Mouse (Mus musculus): ENCODE data around the gene Cyp11a1. TPM values are rescaled to one million over a fixed set of nuclear protein-coding genes. Genes with fewer than 3 reads are reported as not detected.

The Cyp11a1 gene
- total and polyA plus RNA-seq, 3 experiments: 0.06 to 0.29 TPM; not detected in 1

DNA sequence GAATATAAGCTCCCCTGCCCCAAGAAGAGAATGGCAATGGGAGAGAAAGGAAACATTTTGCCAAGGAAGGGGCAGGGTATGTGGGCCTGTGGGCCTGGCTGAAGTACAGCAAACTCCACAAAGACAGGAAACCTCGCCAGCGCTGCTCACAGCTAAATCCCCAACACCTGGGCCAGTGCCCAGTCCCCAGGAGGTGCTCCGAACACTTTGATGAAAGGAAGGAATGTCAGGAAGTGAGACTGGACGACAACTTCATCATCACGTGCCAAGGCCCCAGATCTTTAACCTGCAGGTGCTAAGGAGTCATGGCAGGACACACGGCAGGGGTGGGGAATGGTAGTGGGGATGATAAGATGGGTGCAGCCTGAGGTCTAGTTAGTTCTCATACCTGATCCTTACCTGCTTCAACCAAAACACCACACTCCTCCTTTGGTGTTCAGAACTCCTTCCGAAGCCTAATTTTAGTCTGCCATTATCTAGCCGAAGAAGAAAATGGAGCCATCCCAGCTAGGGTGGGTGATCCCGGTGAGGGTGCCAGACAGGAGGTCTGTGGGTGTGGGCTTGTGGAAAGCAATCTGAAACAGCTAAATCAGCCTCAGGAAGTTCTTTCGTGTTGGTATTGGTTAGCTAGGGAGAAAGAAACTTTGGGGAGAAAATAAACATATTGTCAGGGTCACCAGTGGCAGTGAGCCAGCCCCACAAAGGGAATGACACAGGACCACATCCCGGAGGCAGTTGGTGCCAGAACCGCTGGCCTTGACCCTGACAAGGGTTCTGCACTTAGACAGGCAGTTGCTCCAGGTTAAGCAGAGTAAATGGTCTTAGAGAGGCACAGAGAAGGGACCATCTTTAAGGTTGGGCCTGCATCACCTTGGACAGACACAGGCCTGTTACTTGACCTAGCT is 40.7 kb upstream of the Cyp11a1 start:
- Histone ChIP-seq H3K4me1 (ENCODE audit: control insufficient read depth, insufficient read depth, low read length) (peaks cover 49% of the 10 kb centered on the region), H3K79me2 (replicated peaks; ENCODE audit: control insufficient read depth, insufficient read depth, low read length) (no peaks in the 10 kb centered on the region), H3K27ac (peak overlapping the region; percentile 88), H3K9ac (ENCODE audit: low read depth, low read length) (no peak overlapping the region), H3K36me3 (ENCODE audit: control insufficient read depth, insufficient read depth, low read length) (peaks cover 7% of the 10 kb centered on the region), H3K27me3 (ENCODE audit: control insufficient read depth, insufficient read depth, low read length) (no peaks in the 10 kb centered on the region), H3K4me3 (no peak overlapping the region)
- intact Hi-C loops (cut with DNase I): no loop called here
- TF ChIP-seq POLR2A (IDR thresholded peaks at IDR 0.05; ENCODE audit: insufficient read depth, low read depth, low read length) (0 out of 2 replicates have a peak, but pooled peaks have one; percentile 4), CTCF (IDR thresholded peaks at IDR 0.05) (no peak), EP300 (IDR thresholded peaks at IDR 0.05; ENCODE audit: insufficient read depth, low read depth, low read length) (0 out of 2 replicates have a peak, but pooled peaks have one; percentile 20)
- 26% methylated on average over 12 of the region's 12 CpGs for WGBS
- DNase-seq: peak; percentile 57 to 65

DNA sequence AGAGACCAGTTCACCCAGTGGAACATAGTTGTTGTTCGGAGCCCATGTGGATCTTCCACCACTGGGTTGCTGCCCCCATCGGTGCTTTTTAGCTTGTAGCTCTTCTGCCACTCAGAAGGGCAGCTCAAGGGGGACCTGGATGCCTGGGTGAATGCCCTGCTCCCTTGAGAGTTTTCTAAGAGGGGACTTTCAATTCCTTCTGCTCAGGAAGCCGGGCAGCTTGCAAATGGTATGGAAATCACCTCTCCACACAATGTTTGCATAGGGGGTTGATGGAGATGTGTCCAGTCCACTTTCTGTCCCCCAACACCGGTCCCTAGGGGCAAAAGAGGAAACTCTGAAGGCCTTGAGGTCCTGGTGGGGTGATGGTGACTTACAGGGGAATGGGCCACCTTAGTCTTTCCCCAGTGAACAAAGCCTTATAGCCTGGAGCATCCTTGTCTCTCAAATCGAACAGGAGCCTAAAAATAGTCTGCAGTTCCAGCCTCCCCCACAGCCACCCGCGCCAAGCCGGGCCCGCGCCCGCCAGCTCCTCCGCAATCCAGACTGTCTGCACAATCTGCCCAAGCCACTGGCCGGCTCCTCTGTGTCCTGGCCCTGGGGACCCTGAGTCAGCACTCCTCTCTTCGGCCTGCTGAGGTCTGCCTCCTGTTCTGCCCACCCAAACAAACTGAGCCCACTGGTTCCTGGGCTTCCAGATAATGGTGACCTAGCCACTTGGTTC is 38.8 kb upstream of the Cyp11a1 start:
- 20% methylated on average over 14 of the region's 14 CpGs for WGBS
- Histone ChIP-seq H3K4me1 (ENCODE audit: control insufficient read depth, insufficient read depth, low read length) (peaks cover 63% of the 10 kb centered on the region), H3K9ac (ENCODE audit: low read depth, low read length) (no peak overlapping the region), H3K36me3 (ENCODE audit: control insufficient read depth, insufficient read depth, low read length) (peaks cover 2% of the 10 kb centered on the region; the same call in 1 of the 2 replicates), H3K4me3 (no peak overlapping the region), H3K27me3 (ENCODE audit: control insufficient read depth, insufficient read depth, low read length) (no peaks in the 10 kb centered on the region), H3K27ac (peak overlapping the region; percentile 88), H3K79me2 (replicated peaks; ENCODE audit: control insufficient read depth, insufficient read depth, low read length) (no peaks in the 10 kb centered on the region)
- intact Hi-C loops (cut with DNase I): loop anchor here (1.0 kb wide), 1 partner anchor 23 kb away; no protein-coding TSS in a partner anchor
- DNase-seq: peak; percentile 81 to 83
- TF ChIP-seq EP300 (IDR thresholded peaks at IDR 0.05; ENCODE audit: insufficient read depth, low read depth, low read length): no peak
- peak; percentile 60 for TF ChIP-seq CTCF (IDR thresholded peaks at IDR 0.05)

DNA sequence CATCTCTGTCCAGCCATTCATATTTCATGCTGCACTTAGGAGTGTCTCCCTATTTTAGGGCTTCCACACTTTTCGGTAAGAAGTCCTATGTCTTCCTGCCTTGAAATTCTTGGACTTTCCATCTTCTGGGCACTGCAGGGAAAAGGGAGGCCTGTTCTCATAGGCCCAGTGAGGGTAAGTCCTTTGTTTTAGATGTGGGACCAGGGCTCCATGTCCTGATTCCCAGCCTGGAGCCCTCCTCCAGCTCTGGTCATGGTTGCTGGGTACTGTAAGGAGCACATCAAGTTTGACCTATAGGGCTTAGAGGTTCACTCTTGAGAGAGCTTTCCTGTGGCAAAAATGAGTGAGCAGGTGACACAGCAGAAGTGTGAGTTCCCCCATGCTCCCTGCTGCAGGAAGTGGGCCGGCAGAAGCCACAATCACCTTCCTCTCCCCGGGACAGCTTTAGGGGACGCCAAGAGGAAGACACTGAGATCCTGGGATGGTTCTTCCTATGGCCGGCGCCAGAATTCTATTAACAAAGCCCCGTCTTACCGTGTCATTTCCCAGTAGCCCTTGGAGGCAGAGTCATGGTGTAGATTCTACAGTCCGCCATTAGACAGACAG is 37.9 kb upstream of the Cyp11a1 start:
- peak in 1 of 2 experiments; percentile 43 for DNase-seq
- no peaks in the 10 kb centered on the region for H3K79me2 ChIP-seq (replicated peaks; ENCODE audit: control insufficient read depth, insufficient read depth, low read length)
- H3K36me3 ChIP-seq (ENCODE audit: control insufficient read depth, insufficient read depth, low read length): peaks cover 2% of the 10 kb centered on the region; the same call in 1 of the 2 replicates
- peaks cover 60% of the 10 kb centered on the region for H3K4me1 ChIP-seq (ENCODE audit: control insufficient read depth, insufficient read depth, low read length)
- intact Hi-C loops (cut with DNase I): no loop called here
- WGBS: 59% methylated on average over 9 of the region's 9 CpGs
- H3K27ac ChIP-seq: peak overlapping the region; percentile 88
- no peak overlapping the region for H3K4me3 ChIP-seq
- TF ChIP-seq CTCF (IDR thresholded peaks at IDR 0.05) (no peak), EP300 (IDR thresholded peaks at IDR 0.05; ENCODE audit: insufficient read depth, low read depth, low read length) (0 out of 2 replicates have a peak, but pooled peaks have one; percentile 25), POLR2A (IDR thresholded peaks at IDR 0.05; ENCODE audit: insufficient read depth, low read depth, low read length) (no peak)
- H3K9ac ChIP-seq (ENCODE audit: low read depth, low read length): no peak overlapping the region
- no peaks in the 10 kb centered on the region for H3K27me3 ChIP-seq (ENCODE audit: control insufficient read depth, insufficient read depth, low read length)

DNA sequence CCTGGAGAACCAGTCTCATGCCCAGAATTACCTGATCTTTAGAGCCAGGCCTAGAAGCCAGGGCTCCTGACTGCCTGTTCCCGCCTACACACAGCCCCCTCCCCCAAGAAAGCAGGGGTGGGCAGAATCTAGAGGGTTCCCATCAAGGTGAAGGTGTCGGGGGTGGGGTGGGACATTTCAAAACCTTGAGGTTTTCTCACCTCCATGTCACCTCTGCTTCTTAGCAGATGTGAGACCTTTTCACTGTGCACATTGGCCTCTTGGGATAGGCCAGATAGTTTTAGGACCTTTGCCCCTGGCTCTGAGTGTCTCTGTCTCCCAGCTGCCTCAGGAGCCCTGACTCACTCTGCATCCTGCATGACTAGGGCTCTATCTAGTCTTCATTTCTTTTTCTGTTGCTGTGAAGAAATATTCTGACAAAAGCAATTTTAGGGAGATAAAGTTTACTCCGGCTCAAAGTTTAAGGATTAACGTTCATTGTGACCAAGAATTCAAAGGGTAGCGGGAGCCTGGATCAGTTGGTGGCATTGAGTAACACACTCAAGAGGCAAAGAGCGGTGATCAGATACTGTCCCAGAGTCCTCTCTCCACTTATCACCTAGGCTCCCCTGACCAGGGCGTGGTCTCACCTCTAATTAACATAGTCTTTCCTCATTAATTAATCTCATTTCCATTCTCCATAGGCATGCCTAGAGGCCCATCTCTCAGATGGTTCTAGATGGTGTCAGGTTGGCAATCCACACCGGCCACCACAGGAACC is 37.2 kb upstream of the Cyp11a1 start:
- Histone ChIP-seq H3K79me2 (replicated peaks; ENCODE audit: control insufficient read depth, insufficient read depth, low read length) (no peaks in the 10 kb centered on the region), H3K9ac (ENCODE audit: low read depth, low read length) (no peak overlapping the region), H3K4me3 (no peak overlapping the region), H3K36me3 (ENCODE audit: control insufficient read depth, insufficient read depth, low read length) (peaks cover 2% of the 10 kb centered on the region; the same call in 1 of the 2 replicates), H3K27me3 (ENCODE audit: control insufficient read depth, insufficient read depth, low read length) (no peaks in the 10 kb centered on the region), H3K27ac (peak overlapping the region; percentile 88), H3K4me1 (ENCODE audit: control insufficient read depth, insufficient read depth, low read length) (peaks cover 60% of the 10 kb centered on the region)
- no peak for DNase-seq
- WGBS: 93% methylated on average over 8 of the region's 8 CpGs
- TF ChIP-seq POLR2A (IDR thresholded peaks at IDR 0.05; ENCODE audit: insufficient read depth, low read depth, low read length): no peak
- no peak for TF ChIP-seq EP300 (IDR thresholded peaks at IDR 0.05; ENCODE audit: insufficient read depth, low read depth, low read length)
- TF ChIP-seq CTCF (IDR thresholded peaks at IDR 0.05): no peak
- intact Hi-C loops (cut with DNase I): no loop called here
